Mouse (Mus musculus): Measurements from ENCODE around the gene Ddx5. TPM values are rescaled to one million over a fixed set of nuclear protein-coding genes. Genes with fewer than 3 reads are reported as not detected.
"Not testable (repeated sequence)": the region's sequence is repeated elsewhere in the genome, so short reads cannot be mapped to it uniquely, and the experiment has no call there.

Gene Ddx5
- total RNA-seq, 1 experiment from 2014 or later = 762 TPM

- DNase-seq = peak; percentile 48
Measured at GRCm38 (mm10) chr11:106789649-106790048, 664 bp upstream of the Ddx5 start.

GRCm38 (mm10) chr11:106788026-106788774, 785 bp downstream of the Ddx5 start:
- DNase-seq = peak; percentile 100

- DNase-seq = peak; percentile 95
Measured at GRCm38 (mm10) chr11:106787131-106788025, 1.6 kb downstream of the Ddx5 start.

- DNase-seq = no peak
Measured at GRCm38 (mm10) chr11:106785043-106785442, 3.9 kb downstream of the Ddx5 start.

- DNase-seq = no peak
Measured at GRCm38 (mm10) chr11:106784476-106784875, 4.5 kb downstream of the Ddx5 start.

GRCm38 (mm10) chr11:106782841-106783764, 5.9 kb downstream of the Ddx5 start:
- DNase-seq = no peak

GRCm38 (mm10) chr11:106782271-106782670, 6.7 kb downstream of the Ddx5 start:
- DNase-seq = not testable (repeated sequence)

GRCm38 (mm10) chr11:106780590-106781220, 8.3 kb downstream of the Ddx5 start:
- no peak for DNase-seq

GRCm38 (mm10) chr11:106780089-106780425, 8.9 kb downstream of the Ddx5 start:
- peak; percentile 28 for DNase-seq

GRCm38 (mm10) chr11:106779388-106780088, 9.4 kb downstream of the Ddx5 start, which contains the start of gene Polg2:
TSS of gene Polg2 (minus strand) at chr11:106779537.
- DNase-seq = peak; percentile 95

GRCm38 (mm10) chr11:106778589-106779387, 10.2 kb downstream of the Ddx5 start:
- peak; percentile 18 for DNase-seq

GRCm38 (mm10) chr11:106778132-106778531, 10.9 kb downstream of the Ddx5 start:
- no peak for DNase-seq

- no peak for DNase-seq
Measured at GRCm38 (mm10) chr11:106777395-106777794, 11.6 kb downstream of the Ddx5 start.

GRCm38 (mm10) chr11:106776960-106777359, 12.0 kb downstream of the Ddx5 start:
- peak; percentile 27 for DNase-seq

- no peak for DNase-seq
Measured at GRCm38 (mm10) chr11:106773061-106773460, 15.9 kb downstream of the Ddx5 start.

GRCm38 (mm10) chr11:106770195-106770974, 18.6 kb downstream of the Ddx5 start:
- peak; percentile 41 for DNase-seq

GRCm38 (mm10) chr11:106767516-106767915, 21.5 kb downstream of the Ddx5 start:
- no peak for DNase-seq

- DNase-seq = no peak
Measured at GRCm38 (mm10) chr11:106766611-106767162, 22.3 kb downstream of the Ddx5 start.

GRCm38 (mm10) chr11:106762800-106763185, 26.2 kb downstream of the Ddx5 start:
- DNase-seq = no peak

All from adrenal gland, postnatal 14 days (tissue).